Mouse (Mus musculus): ENCODE results near the gene Mrps34. TPM values are rescaled to one million over a fixed set of nuclear protein-coding genes. Genes with fewer than 3 reads are reported as not detected.

Gene Mrps34
- polyA plus RNA-seq, 1 experiment: 94.6 TPM

DNA sequence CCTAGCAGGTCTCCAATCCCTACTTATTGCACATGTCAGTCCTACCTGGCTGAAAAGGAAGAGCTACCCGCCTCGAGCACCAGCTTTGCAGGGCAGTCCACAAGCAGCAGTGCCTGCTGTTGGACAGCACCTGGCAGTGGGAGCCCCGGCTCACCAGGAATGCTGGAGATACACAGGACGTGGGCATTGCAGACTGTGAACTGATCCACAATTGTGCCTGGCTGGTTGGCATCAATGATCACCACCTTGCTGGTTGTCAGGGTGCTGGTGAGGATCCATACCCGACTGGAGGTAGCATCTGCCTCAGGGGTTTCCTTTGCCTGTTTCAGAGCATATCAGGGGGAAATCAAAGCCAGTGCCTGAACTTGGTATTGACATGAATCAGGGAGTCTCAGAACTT, 7.2 kb downstream of the Mrps34 start:
- TF ChIP-seq CTCF (IDR thresholded peaks at IDR 0.05; ENCODE audit: borderline replicate concordance, extremely low read depth, insufficient read depth, insufficient read length): no peak
- TF ChIP-seq POLR2A (IDR thresholded peaks at IDR 0.05; ENCODE audit: borderline replicate concordance, extremely low read depth, insufficient read depth, insufficient read length, poor library complexity, severe bottlenecking): no peak
- DNase-seq (ENCODE audit: low read depth): no peak

DNA sequence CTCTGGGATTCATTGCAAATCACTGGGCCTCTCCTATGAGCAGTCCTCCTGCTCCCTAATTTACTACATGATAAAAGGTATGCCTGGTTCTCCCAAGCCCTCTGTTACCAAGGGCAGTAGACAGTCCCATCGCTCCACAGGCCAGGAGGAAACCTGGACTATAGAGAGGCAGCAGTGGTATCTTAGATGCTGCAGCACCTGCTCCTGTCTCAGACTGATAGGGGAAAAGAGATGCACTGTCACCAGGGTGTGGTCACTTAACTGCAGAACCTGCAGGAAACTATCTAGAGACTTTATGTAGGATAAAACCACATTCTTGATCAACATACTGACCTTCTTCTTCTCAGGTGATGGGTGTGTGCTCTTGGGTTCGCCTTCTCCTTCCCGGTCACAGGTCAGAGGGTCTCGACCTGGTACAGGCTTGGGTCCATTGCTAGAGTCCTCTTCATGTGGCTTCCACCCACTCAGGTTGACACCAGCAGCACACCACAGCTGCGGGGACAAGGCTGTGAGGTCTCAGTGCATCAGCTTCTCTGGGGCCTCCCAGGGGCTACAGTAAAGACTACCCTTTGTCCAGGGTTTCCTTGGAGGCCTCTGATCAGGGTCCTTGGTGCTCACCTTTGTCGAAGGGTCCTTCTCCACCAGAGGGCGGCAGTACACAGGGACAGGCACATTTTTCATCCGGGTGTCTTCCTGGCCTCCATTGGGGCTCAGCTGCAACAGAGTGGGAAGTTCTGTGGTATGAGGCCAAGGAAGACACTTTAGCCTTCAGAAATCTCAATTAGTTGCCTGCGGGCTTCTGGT, 8.0 kb downstream of the Mrps34 start:
- TF ChIP-seq CTCF (IDR thresholded peaks at IDR 0.05; ENCODE audit: borderline replicate concordance, extremely low read depth, insufficient read depth, insufficient read length): peak; percentile 40; the same call in 1 of the 2 replicates
- no peak for TF ChIP-seq POLR2A (IDR thresholded peaks at IDR 0.05; ENCODE audit: borderline replicate concordance, extremely low read depth, insufficient read depth, insufficient read length, poor library complexity, severe bottlenecking)
- no peak for DNase-seq (ENCODE audit: low read depth)

DNA sequence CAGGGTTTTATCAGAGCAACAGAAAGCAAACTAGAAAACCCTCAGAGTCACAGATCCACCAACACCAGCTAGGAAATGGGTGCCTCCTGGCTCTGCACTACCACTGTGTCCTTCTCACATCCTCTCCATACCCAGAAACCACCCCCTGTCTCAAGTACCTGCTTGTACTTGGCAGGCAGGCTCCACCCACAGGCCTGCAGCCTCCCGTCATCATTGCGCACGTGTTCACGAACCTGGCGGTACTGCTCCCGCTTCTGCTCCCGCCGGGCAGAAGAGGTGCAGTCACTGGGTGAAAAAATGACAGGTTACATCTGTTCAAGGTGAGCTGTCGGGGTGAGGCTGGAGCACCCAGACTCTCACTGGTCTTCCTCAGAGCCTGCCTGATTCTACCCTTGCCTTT, 8.9 kb downstream of the Mrps34 start:
- no peak for DNase-seq (ENCODE audit: low read depth)
- TF ChIP-seq POLR2A (IDR thresholded peaks at IDR 0.05; ENCODE audit: borderline replicate concordance, extremely low read depth, insufficient read depth, insufficient read length, poor library complexity, severe bottlenecking) (no peak), CTCF (IDR thresholded peaks at IDR 0.05; ENCODE audit: borderline replicate concordance, extremely low read depth, insufficient read depth, insufficient read length) (no peak)

GRCm38 (mm10) chr17:24907591-24907990, 12.7 kb downstream of the Mrps34 start:
- TF ChIP-seq POLR2A (IDR thresholded peaks at IDR 0.05; ENCODE audit: borderline replicate concordance, extremely low read depth, insufficient read depth, insufficient read length, poor library complexity, severe bottlenecking): no peak
- TF ChIP-seq CTCF (IDR thresholded peaks at IDR 0.05; ENCODE audit: borderline replicate concordance, extremely low read depth, insufficient read depth, insufficient read length): no peak

DNA sequence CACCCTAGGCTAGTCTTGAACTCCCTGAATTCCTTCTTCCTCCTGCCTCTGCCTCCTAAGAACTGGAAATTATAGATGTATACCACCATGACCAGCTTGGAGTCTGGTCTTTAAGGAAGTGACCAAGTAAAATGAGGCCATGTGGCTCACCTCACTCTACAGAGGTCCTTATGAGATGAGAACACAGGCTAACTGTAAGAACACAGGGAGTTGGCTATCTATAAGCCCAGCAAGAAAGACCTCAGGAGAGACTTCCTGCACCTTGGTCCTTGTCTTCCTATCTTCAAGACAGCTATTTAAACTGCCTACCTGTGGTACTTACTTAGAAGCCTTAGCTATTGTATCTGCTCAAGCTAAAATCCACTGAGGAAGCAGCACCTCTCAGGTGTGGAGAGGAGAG, 19.1 kb downstream of the Mrps34 start:
- no peak for DNase-seq (ENCODE audit: low read depth)
- TF ChIP-seq CTCF (IDR thresholded peaks at IDR 0.05; ENCODE audit: borderline replicate concordance, extremely low read depth, insufficient read depth, insufficient read length): no peak
- no peak for TF ChIP-seq POLR2A (IDR thresholded peaks at IDR 0.05; ENCODE audit: borderline replicate concordance, extremely low read depth, insufficient read depth, insufficient read length, poor library complexity, severe bottlenecking)

More at GRCm38 (mm10) chr17:24907591-24907990, 12.7 kb downstream of the Mrps34 start:
- no peak for DNase-seq (ENCODE audit: low read depth)

- DNase-seq (ENCODE audit: low read depth): no peak
- no peak for TF ChIP-seq POLR2A (IDR thresholded peaks at IDR 0.05; ENCODE audit: borderline replicate concordance, extremely low read depth, insufficient read depth, insufficient read length, poor library complexity, severe bottlenecking)
- no peak for TF ChIP-seq CTCF (IDR thresholded peaks at IDR 0.05; ENCODE audit: borderline replicate concordance, extremely low read depth, insufficient read depth, insufficient read length)
Measured at GRCm38 (mm10) chr17:24923246-24923645, 28.3 kb downstream of the Mrps34 start.

DNA sequence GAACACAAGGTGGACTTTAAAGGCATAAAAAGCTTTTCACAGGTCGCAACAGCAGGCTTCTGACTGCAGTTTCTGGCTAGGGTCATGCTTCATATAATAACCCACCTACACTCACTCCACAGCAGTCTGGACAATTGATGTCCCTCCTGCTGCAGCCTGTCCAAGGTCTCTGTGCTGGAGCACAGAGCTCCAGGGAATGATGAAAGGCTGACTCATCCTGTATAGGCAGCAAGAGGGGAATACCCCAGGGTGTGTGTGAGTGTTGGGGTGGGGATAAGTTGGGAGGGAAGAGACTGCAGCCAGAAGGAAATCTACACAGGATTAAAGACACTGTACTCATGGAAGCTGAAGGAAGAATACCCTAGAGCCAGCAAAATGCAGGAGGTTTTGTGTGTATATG, 34.6 kb downstream of the Mrps34 start:
- no peak for DNase-seq (ENCODE audit: low read depth)
- TF ChIP-seq POLR2A (IDR thresholded peaks at IDR 0.05; ENCODE audit: borderline replicate concordance, extremely low read depth, insufficient read depth, insufficient read length, poor library complexity, severe bottlenecking): no peak
- TF ChIP-seq CTCF (IDR thresholded peaks at IDR 0.05; ENCODE audit: borderline replicate concordance, extremely low read depth, insufficient read depth, insufficient read length): no peak

- TF ChIP-seq POLR2A (IDR thresholded peaks at IDR 0.05; ENCODE audit: borderline replicate concordance, extremely low read depth, insufficient read depth, insufficient read length, poor library complexity, severe bottlenecking): no peak
- TF ChIP-seq CTCF (IDR thresholded peaks at IDR 0.05; ENCODE audit: borderline replicate concordance, extremely low read depth, insufficient read depth, insufficient read length): no peak
- DNase-seq (ENCODE audit: low read depth): no peak
Measured at GRCm38 (mm10) chr17:24932431-24932830, 37.5 kb downstream of the Mrps34 start.

GRCm38 (mm10) chr17:24933163-24933562, 38.2 kb downstream of the Mrps34 start:
- TF ChIP-seq POLR2A (IDR thresholded peaks at IDR 0.05; ENCODE audit: borderline replicate concordance, extremely low read depth, insufficient read depth, insufficient read length, poor library complexity, severe bottlenecking) (no peak), CTCF (IDR thresholded peaks at IDR 0.05; ENCODE audit: borderline replicate concordance, extremely low read depth, insufficient read depth, insufficient read length) (no peak)
- no peak for DNase-seq (ENCODE audit: low read depth)

- no peak for TF ChIP-seq POLR2A (IDR thresholded peaks at IDR 0.05; ENCODE audit: borderline replicate concordance, extremely low read depth, insufficient read depth, insufficient read length, poor library complexity, severe bottlenecking)
- no peak for TF ChIP-seq CTCF (IDR thresholded peaks at IDR 0.05; ENCODE audit: borderline replicate concordance, extremely low read depth, insufficient read depth, insufficient read length)
Measured at GRCm38 (mm10) chr17:24934926-24935325, 40.0 kb downstream of the Mrps34 start.

GRCm38 (mm10) chr17:24935666-24936065, 40.8 kb downstream of the Mrps34 start:
- DNase-seq (ENCODE audit: low read depth): no peak
- TF ChIP-seq POLR2A (IDR thresholded peaks at IDR 0.05; ENCODE audit: borderline replicate concordance, extremely low read depth, insufficient read depth, insufficient read length, poor library complexity, severe bottlenecking) (no peak), CTCF (IDR thresholded peaks at IDR 0.05; ENCODE audit: borderline replicate concordance, extremely low read depth, insufficient read depth, insufficient read length) (no peak)

More at GRCm38 (mm10) chr17:24934926-24935325, 40.0 kb downstream of the Mrps34 start:
- no peak for DNase-seq (ENCODE audit: low read depth)

Measured in brain, embryonic 14.5 days (tissue).